Mouse (Mus musculus): ENCODE results near the gene Zdhhc18.

DNA sequence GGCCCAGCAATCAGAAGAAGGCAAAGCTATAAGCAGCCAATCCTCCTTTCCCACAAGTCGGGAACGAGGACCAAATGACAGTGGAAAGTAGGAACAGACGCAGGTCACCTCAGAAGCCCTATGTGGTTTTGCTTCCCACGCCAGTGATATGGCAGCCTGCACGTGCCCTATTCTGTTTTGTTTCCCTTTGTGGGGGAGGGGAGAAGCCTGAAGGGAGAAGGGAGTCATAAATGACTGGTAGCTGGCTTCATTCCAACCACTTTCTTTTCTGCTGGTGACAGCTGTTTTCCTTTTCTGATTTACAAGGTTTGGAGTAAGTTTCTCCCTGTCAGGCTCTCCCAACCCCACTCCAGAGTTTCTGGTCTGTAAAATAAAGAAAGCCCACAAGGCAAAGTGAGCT lies 40.3 kb upstream of the Zdhhc18 start:
- TF ChIP-seq GATA1 (IDR thresholded peaks at IDR 0.05; ENCODE audit: borderline replicate concordance, low read length): no peak
- no peak for TF ChIP-seq CTCF (IDR thresholded peaks at IDR 0.05; ENCODE audit: low read depth, low read length)
- no peak for TF ChIP-seq POLR2AphosphoS5 (IDR thresholded peaks at IDR 0.05; ENCODE audit: insufficient replicate concordance, low read depth, low read length)
